Mouse (Mus musculus) heart, adult 2 months (tissue): ENCODE data around the gene Map7d1.

Experiments used
- CTCF ChIP-seq: fragments of 200-600 bp; IDR thresholded peaks from 2 replicates; pipeline ENCODE4 v1.8.1; 2022; ENCODE audit warnings: antibody characterized with exemption, mild to moderate bottlenecking, moderate library complexity
- EP300 ChIP-seq: fragments of 200-500 bp; IDR thresholded peaks from 2 replicates; pipeline ENCODE4 v1.6.1; 2011; ENCODE audit warnings: low read depth, low read length, control low read depth; ENCODE audit not compliant: insufficient read depth
- POLR2A ChIP-seq: fragments of 200-500 bp; IDR thresholded peaks from 2 replicates; pipeline ENCODE4 v1.6.1; 2011; ENCODE audit warnings: mild to moderate bottlenecking, low read depth, low read length, control low read depth; ENCODE audit not compliant: insufficient read depth

DNA sequence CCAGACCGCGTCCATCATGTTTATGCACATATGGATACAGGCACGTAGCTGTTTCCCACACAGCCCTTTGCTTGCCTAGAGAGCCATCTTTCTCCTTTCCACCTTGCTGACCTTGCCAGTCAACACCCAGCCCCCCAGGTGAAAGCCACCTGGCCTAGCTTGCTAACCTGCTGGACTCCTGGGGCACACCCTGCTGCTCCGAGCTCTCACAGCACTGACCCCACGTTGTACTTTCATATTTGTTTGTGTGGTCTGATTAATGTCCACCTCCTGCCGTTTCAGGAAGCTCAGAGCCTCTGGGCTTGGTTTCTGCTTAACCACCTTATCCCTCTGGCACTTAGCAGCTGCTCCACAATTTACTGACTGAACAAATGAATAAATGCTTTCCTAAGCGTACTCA, 26.2 kb downstream of the Map7d1 start:
- no peak for TF ChIP-seq POLR2A
- TF ChIP-seq EP300 = no peak
- no peak for TF ChIP-seq CTCF
